In the genomic region with DNA sequence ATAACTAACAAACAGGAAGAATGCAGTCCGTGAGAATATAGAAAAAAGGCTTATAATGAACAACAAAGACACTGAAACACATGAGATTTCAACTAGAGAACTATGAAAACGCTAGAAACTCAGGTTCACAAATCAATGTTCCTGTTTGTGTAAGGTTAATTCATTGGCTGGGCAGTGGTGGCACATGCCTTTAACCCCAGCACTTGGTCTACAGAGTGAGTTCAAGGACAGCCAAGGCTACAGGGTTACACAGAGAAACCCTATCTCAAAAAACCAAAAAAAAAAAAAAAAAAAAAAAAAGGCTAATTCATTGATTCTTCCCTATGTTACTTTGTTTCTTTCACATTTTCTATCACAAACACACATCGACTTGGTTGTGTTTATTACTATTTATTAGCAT, we compare ENCODE assay signal across 13 mouse cellular contexts. TPM values are rescaled to one million over a fixed set of nuclear protein-coding genes. Genes with fewer than 3 reads are reported as not detected.
"Had no signal": no experiment of that assay in that cellular context is flagged by ENCODE, and none has a peak within 500 bp of the region (broad histone marks: within the 10 kb centered on the region; RNA-seq: fewer than 3 reads in every experiment).

No protein-coding gene starts in this region.

- DNase-seq: retina, postnatal 1 day; thymus, adult 18-20 months; thymus, postnatal 14 days had no signal

- ATAC-seq: hindbrain, postnatal 0 days; midbrain, embryonic 16.5 days had no signal

- H3K9ac ChIP-seq: limb, embryonic 12.5 days; midbrain, embryonic 12.5 days; neural tube, embryonic 13.5 days had no signal

- H3K27ac ChIP-seq: hindbrain, postnatal 0 days; limb, embryonic 12.5 days; midbrain, embryonic 12.5 days; neural tube, embryonic 13.5 days had no signal

- H3K4me3 ChIP-seq: limb, embryonic 12.5 days; midbrain, embryonic 12.5 days; neural tube, embryonic 13.5 days had no signal

- H3K36me3 ChIP-seq: limb, embryonic 12.5 days; midbrain, embryonic 12.5 days; neural tube, embryonic 13.5 days had no signal

- H3K9me3 ChIP-seq: limb, embryonic 12.5 days; midbrain, embryonic 12.5 days; neural tube, embryonic 13.5 days had no signal

- H3K4me2 ChIP-seq: limb, embryonic 12.5 days; midbrain, embryonic 12.5 days; neural tube, embryonic 13.5 days had no signal

RNA-seq across cellular contexts. Expression of gene Ano9, which starts 3.0 kb away (rescaled TPM):
- total RNA-seq: layer of hippocampus, adult 8-10 months; layer of hippocampus, postnatal 14 days; left cerebral cortex, adult 18-20 months; left cerebral cortex, postnatal 25 days; megakaryocyte-erythroid progenitor cell, adult 5-6 weeks had no signal
- polyA plus RNA-seq: midbrain, embryonic 12.5 days had no signal

RNA-seq across cellular contexts. Expression of gene Pkp3, which starts 42.6 kb away (rescaled TPM):
- total RNA-seq: layer of hippocampus, adult 8-10 months; layer of hippocampus, postnatal 14 days had no signal
